Mouse (Mus musculus): ENCODE measurements at regions not wholly inside any gene's neighbourhood (a gene's known extent, or its start where the extent isn't known, plus 50 kb on each side); places are given as distances from the start of the nearest gene placed in this dataset.

- intact Hi-C loops (cut with DNase I): loop anchor here (5.0 kb wide), 1 partner anchor 316 kb away; no protein-coding TSS in a partner anchor
Observed at GRCm38 (mm10) chr1:193702707-193703419, 332.8 kb upstream of the Camk1g start.

GRCm38 (mm10) chr1:193700217-193700616 lies 330.1 kb upstream of the Camk1g start:
- intact Hi-C loops (cut with DNase I): loop anchor here (2.0 to 5.0 kb wide), 2 partner anchors 251 to 313 kb away; no protein-coding TSS in a partner anchor

GRCm38 (mm10) chr1:193698603-193699266 lies 328.6 kb upstream of the Camk1g start:
- intact Hi-C loops (cut with DNase I): loop anchor here (2.0 to 5.0 kb wide), 3 partner anchors 524 to 1119 kb away; no protein-coding TSS in a partner anchor

- intact Hi-C loops (cut with DNase I): loop anchor here (2.0 to 5.0 kb wide), 3 partner anchors 525 to 1119 kb away; no protein-coding TSS in a partner anchor
Observed at GRCm38 (mm10) chr1:193697857-193698256, 327.8 kb upstream of the Camk1g start.

- intact Hi-C loops (cut with DNase I): loop anchor here (5.0 kb wide), 2 partner anchors 925 to 1120 kb away; no protein-coding TSS in a partner anchor
Observed at GRCm38 (mm10) chr1:193697001-193697400, 326.9 kb upstream of the Camk1g start.

- intact Hi-C loops (cut with DNase I): no loop called here
Observed at GRCm38 (mm10) chr1:193692991-193693390, 322.9 kb upstream of the Camk1g start.

- intact Hi-C loops (cut with DNase I): no loop called here
Observed at GRCm38 (mm10) chr1:193689601-193690000, 319.5 kb upstream of the Camk1g start.

GRCm38 (mm10) chr1:193682917-193683316 lies 312.8 kb upstream of the Camk1g start:
- intact Hi-C loops (cut with DNase I): no loop called here

- intact Hi-C loops (cut with DNase I): no loop called here
Observed at GRCm38 (mm10) chr1:193678448-193678847, 308.4 kb upstream of the Camk1g start.

GRCm38 (mm10) chr1:193673236-193673830 lies 303.2 kb upstream of the Camk1g start:
- intact Hi-C loops (cut with DNase I): no loop called here

- intact Hi-C loops (cut with DNase I): no loop called here
Observed at GRCm38 (mm10) chr1:193672681-193673080, 302.6 kb upstream of the Camk1g start.

- intact Hi-C loops (cut with DNase I): no loop called here
Observed at GRCm38 (mm10) chr1:193671816-193672254, 301.7 kb upstream of the Camk1g start.

- intact Hi-C loops (cut with DNase I): no loop called here
Observed at GRCm38 (mm10) chr1:193671046-193671445, 300.9 kb upstream of the Camk1g start.

GRCm38 (mm10) chr1:193670008-193670407 lies 299.9 kb upstream of the Camk1g start:
- intact Hi-C loops (cut with DNase I): no loop called here

- intact Hi-C loops (cut with DNase I): no loop called here
Observed at GRCm38 (mm10) chr1:193668841-193669240, 298.7 kb upstream of the Camk1g start.

GRCm38 (mm10) chr1:193665854-193666253 lies 295.8 kb upstream of the Camk1g start:
- intact Hi-C loops (cut with DNase I): no loop called here

- intact Hi-C loops (cut with DNase I): no loop called here
Observed at GRCm38 (mm10) chr1:193664569-193664968, 294.5 kb upstream of the Camk1g start.

- intact Hi-C loops (cut with DNase I): no loop called here
Observed at GRCm38 (mm10) chr1:193663587-193663986, 293.5 kb upstream of the Camk1g start.

GRCm38 (mm10) chr1:193662166-193662890 lies 292.2 kb upstream of the Camk1g start:
- intact Hi-C loops (cut with DNase I): no loop called here

- intact Hi-C loops (cut with DNase I): no loop called here
Observed at GRCm38 (mm10) chr1:193661377-193661776, 291.3 kb upstream of the Camk1g start.

GRCm38 (mm10) chr1:193655076-193655677 lies 285.1 kb upstream of the Camk1g start:
- intact Hi-C loops (cut with DNase I): no loop called here

Measured in adrenal gland (tissue).